Mouse (Mus musculus) gastrocnemius, adult 8-10 months (tissue): ENCODE data around the gene Dgke. TPM values are rescaled to one million over a fixed set of nuclear protein-coding genes. Genes with fewer than 3 reads are reported as not detected.

Source experiments
- DNase-seq, 2 experiments: peaks; one replicate each; pipeline ENCODE4 v3.0.0; 2022; ENCODE audit warnings: low spot score in 2 of 2
- total RNA-seq, 4 experiments: library from RNA; stranded (reverse); gene quantifications; 2 replicates each; pipeline ENCODE4 v1.2.4; 2022

The Dgke gene
- total RNA-seq, 4 experiments from 2014 or later = 2.1 to 3.6 (median 2.9) TPM

DNA sequence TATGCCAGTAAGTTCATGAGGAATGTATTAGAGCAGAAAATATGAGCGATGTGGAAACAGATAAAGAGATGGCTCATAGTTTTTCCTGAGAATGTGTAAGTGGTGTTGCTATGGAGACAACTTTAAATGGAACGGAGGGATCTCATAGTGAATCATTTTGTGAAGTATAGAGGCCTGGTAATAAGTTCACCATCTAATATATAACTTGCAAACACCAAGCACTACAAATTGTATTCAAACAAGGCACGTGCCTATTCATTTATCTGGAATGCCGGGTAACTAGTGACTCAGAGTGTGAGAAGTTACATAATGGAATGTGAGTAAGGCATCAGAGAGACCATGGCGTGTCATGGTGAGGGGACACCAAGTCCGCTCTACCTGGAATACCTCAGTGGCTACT lies 28.2 kb downstream of the Dgke start:
- no peak for DNase-seq

DNA sequence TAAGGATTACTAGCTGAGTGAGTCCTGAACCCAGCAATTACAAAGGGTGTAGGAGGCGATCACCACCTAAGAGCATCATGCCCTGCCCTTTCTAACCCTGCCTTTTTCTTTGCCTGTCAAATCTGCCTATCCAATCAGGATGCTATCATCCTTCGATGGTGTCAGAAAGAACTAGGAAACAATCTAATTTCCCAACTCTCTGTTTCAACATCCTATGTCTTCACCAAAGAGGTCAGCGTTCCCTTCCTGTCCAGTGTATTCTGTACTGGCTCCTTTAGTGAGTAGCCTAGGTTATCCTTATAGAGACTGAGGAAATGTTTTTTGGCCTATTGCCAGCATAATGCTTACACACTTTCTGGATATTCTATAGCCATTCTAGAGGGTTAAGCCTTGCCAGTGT lies 31.1 kb downstream of the Dgke start:
- DNase-seq = no peak

DNA sequence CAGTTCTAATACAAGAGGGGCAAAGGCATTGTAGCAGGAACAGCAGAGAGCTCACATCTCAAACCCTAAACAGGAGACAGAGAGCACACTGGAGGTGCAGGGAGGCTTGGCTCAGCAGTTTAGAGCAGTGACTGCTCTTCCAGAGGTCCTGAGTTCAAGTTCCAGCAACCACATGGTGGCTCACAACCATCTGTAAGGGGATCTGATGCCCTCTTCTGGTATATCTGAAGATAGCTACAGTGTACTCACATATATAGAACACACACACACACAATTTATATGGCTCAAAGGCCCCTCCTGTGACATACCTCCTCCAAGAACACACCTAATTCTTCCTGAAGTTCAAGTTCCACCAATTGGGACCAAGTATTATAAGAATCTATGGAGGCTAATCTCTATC lies 32.1 kb downstream of the Dgke start:
- no peak for DNase-seq

DNA sequence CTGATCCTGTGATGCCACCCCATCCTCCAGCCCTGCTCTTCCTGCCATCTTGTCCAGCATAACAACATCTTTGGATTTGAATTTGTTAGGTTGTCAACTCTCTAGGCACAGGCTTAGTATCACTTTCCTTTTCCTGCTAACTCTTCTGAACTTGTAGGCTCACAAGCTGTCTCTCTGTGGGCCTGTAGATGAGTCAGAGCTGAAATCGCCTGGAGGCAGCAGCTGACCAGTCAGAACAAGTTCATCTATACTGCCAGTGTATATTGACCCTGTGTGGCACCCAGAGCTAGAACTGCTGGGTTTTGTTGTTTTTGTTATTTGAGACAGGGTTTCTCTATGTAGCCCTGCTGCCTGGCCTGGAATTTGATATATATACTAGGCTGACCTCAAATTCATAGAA lies 35.5 kb downstream of the Dgke start:
- no peak for DNase-seq

DNA sequence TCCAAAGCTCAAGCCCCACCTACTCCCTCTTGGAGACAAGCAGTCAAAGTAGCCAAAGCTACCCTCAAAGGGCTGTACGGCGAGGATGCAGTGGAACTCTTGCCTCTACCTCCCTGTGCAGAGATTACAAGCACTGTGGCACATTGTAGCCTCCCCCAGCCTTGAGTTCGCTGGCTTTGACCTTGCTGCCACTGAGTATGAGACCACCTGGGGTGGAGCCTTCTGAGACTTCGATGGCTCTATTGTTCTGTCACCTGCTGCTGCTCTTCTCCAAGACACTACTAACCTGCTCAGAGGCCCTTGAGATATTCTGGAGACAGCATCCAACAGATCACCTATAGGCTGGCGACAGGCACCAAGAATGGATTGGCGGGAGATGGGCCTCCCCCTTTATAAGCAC lies 36.1 kb downstream of the Dgke start:
- no peak for DNase-seq

DNA sequence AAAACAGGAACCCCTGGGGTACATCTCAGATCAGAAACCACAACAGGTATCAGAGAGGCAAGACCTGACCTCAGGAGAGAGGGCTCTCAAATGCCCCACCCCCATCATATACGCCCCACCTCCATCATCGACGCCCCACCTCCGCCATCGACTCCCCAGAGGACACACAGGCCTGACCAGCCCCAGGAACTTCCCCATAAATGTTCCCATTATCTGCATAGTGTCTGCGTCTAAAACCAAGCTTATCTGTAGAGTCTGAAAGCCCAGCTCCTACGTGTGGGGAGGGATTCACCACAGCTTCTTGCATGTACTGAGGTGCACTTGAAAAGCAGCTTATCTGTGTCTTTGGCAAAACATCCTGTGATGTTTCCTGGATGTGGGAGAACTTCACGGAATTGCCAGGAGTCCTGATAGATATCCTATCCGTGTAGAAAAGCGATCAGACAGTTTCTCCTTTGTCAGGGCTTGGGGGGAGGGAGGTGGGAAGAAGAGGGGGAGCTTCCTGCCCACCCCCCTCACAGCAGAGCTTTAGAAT lies 37.7 kb downstream of the Dgke start:
- no peak for DNase-seq

DNA sequence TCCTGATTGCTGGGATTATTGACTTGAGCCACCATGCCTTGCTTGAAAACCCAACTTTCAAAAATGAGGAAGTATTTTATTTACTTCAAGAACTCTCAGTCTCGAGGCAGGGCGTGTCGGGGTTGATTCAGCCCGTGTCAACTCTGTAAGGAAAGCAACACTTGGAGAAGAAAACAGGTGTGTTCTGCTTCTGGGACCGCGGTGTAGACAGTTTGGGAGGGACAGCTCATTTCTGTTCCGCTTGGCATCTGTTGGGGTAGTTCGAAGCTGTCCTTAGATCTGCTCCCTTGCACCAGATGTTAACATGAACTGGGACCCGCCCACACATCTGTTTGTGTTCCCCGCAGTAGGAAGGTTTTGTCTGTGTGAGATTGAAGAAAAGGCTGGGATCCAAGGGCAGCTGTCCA lies 38.7 kb downstream of the Dgke start:
- DNase-seq = no peak

DNA sequence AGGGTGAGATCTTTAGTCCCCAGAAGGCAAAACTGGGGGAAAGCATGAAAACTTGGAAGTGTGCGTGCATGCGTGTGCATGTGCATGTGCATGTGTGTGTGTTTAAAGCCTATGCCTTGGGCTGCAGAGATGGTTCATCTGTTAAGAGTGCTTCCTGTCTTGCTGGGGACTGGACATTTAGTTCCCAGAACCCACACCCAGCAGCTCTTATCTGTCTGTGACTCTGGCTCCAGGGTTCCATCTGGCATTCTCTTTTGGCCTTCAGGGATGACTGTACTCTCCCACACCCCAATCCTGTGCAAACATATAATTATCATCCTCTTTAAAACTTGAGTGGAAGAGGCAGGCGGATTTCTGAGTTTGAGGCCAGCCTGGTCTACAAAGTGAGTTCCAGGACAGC lies 40.5 kb downstream of the Dgke start:
- DNase-seq = no peak

DNA sequence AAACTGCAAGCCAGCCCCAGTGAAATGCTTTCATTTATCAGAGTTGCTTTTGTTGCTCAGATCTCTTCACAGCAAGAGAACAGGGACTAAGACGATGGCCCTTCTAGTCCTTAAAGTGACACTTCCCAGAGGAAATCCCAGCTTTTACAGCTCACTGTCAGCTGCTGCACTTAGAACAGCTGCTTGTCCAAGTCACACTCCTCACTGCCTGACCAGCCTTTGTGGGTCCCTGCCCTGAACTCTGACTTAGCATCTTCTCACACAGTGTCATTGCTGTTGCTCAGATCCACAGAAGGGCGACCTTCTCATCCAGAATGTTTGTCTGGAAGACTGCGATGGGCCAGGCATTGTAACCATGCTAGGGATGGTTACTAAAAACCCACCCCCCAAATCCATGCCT lies 41.0 kb downstream of the Dgke start:
- DNase-seq = no peak

DNA sequence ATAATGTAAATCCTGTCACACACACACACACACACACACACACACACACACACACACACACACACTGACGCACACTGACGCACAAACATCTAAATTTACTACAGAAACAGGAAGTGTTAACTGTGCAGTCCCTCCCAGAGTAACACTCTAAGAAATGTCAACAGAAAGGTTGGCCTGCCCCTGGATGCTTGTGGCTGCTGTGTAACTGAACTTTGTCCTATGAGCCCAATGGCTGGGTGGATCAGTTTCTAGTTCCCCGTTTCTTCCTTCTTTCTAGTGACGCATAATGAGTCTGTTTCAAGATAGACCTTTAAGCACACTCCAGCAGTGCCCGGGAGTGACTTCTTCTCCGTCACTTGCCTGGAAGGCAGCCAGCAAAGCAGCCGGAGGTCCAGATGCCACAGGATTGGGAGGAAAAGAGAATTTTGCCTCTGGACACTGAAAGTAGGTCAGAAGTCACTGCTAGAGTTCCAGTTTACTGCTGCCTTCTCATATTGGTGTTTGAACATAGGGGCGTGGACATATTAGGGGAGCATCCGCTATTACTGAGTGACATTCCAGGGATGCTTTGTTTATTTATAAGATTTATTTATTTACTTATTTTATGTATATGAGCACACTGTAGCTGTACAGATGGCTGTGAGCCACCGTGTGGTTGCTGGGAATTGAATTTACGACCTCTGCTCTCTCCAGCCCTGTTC lies 42.3 kb downstream of the Dgke start:
- DNase-seq = peak; percentile 34 to 45

DNA sequence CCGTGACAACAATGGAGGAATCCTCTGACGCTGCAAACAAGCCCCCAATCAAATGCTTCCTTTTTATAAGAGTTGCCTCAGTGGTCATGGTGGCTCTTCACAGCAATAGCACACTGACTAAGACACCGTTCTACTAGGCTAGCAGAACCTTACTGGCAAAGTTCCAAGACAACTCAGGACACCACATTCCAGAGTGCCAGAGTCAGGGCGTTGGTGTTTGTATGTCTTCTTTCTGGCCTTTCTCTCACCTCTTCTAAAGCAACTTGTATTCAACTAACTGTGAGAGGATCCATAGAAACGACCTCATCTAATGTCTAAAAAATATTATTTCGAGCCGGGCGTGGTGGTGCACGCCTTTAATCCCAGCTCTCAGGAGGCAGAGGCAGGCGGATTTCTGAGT lies 43.2 kb downstream of the Dgke start:
- no peak for DNase-seq

DNA sequence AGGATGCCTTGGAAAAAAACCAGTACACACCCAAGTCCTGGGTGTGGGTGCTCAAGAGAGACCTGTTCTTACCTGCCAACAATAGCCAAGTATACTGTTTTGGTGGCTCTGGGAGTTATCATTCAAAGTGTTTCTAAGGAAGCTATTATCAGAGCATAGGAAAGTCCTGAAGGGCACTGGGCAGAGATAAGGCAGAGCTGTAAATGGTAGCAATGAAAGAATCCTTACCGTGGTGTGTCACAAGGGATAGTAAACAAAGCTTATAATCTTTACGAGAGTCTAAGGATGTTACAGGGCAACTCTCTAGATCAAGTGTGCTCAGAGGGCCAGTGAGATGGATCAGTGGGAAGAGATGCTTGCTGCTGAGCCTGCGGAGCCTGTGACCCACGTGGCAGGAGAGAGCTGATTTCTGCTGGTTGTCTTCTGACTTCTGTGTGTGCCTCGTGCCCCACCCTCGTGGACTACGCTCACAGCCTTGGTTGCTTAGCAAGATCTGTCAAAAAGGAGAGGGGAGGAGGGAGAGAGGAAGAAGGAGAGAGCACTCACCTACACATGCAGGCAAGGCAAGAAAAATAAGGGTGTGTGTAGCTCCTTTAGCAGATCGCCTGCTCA lies 44.4 kb downstream of the Dgke start:
- no peak for DNase-seq

DNA sequence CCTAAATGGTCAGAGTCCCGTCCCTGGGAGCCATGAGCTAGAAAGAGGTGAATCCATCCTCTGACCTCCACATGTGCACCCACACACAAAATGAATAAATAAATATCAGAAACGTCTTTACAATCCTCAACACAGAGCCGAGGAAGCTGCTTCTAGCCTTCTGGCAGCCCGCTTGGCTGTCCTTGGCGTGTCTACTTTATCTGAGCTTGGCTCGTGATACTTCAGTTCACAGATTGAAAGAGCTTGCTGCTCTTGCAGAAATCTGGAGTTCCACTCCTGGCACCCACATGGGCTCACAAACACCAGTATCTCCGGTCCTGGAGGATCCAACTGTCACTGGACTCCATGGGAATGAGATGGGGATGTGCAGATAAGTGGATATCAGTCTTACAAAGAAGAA lies 45.0 kb downstream of the Dgke start:
- no peak for DNase-seq

DNA sequence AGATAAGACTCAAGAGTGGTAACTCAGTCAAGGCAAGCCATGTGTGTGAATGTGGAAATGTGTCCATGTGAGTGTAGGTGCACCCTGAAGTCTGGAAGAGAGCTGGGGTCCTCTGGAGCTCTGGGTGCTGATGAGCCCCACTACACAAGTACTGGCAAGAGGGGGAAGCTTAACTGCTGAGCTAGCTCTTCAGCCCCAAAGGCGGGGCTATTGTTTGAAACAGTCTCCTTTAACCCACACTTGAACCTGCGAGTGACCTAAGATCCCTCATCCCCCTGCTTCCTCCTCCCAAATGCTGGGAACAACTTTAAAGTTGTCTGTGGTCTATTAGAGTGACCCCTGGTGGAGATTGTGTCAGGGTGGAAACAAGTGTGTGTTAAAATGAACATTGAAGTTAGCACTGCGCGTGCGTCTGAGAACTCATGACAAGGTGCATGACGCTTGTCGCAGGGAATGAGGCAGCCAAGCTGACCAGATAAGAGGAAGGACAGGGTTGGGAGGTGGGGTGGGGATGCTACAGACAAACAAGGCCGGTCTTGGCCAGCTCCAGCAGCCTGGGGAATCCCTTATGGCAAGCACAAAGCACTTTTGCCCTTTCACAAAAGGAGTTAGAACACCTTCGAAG lies 45.9 kb downstream of the Dgke start:
- DNase-seq = no peak

DNA sequence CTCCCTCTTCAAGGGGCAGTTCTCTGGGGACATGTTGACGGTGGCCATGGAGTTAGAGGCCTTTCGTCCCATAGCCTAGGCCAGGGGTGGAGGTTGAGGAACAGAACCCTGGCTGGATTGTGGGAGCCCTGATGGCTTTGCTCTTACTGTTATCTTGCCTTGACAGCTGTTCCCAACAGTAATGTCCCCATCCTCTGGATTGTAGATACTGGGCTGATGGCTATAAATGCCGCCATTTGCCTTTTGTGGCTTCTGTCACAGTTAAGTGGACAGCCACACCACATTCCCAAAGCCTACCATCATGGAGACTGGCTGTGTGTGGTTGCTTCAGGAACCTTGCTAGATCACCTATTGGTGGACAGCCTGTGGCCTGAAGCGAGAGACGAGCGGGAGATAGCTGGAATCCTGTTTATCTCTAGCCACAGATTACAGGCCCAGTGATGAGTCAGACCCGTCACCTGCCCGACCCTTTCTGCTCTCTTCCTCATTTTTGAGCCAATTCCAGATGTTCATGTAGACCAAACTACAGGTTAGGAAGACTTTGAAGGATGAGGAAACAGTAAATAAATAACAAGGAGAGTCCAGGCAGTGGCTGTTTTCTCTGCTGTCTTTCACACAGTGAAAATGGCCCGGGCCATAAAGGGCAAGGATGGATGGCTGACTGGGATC lies 49.0 kb downstream of the Dgke start:
- DNase-seq = no peak

DNA sequence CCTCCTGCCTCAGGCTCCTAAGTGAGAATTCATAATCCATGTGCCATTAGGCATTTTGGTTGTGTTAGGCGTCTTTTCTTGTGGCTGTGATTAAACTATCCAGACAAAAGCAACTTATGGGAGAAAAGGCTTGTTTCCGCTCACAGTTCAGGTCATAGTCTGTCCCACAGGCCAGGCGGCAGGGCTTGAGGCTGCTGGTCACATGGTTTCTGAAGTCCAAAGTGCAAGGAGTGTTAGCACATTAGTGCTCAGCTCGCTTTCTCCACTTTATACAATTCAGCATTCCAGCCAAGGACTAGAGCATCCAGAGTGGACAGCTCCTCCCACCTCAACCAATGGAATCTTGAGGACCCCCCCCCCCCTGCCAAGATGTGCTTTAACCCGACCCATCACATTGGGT lies 54.4 kb downstream of the Dgke start:
- no peak for DNase-seq

DNA sequence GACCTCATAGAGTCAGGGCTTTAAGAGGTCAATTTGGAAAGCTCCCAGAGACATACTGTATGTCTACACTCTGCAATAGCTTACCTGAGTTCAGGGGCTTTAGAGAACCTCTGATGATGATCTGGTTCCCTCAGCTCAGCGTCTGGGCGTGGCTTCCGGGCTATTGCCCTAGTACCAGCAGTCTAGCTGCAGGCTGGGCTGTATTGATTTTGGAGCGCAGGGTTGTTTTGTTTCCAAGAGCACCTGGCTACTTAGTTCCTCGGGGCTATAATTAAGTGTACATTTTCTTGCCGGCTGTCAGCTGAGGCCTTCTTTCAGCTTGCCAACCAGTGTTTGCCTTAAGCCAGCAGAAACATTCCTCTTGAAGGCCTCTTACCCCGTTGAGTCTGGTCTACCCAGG lies 57.2 kb downstream of the Dgke start:
- no peak for DNase-seq

DNA sequence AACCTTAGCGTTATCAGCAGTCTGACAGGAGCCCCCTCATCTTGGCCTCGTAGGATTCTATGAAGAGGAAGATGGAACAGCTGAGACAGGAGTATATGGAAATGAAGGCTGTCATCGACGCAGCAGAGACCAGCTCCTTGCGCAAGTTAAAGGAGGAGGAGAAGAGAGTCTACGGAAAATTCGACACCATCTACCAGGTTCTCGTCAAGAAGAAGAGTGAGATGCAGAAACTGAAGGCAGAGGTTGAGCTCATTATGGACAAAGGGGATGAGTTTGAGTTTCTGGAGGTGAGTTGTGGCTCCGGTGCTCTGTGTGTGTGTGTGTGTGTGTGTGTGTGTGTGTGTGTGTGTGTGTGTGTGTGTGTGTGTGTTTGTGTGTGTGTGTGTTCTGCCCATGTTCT lies 57.6 kb downstream of the Dgke start:
- no peak for DNase-seq

DNA sequence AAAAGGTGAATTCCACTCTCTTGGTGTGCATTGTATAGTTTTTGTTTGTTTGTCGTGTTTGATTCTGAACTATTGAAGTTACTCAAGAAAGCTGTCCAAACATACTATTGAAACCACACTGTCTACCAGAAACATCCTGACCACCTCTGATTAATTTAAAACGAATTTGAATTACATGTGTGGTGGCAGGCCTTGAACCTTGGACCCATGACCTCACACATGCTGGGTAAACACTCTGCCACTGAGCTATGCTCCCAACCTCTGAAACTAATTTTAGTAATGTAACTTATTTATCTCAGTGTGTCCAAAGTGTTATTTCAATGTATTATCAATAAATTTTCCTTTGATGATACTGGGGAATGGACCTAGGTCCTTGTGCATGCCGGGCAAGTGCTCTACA lies 59.1 kb downstream of the Dgke start:
- DNase-seq = no peak

DNA sequence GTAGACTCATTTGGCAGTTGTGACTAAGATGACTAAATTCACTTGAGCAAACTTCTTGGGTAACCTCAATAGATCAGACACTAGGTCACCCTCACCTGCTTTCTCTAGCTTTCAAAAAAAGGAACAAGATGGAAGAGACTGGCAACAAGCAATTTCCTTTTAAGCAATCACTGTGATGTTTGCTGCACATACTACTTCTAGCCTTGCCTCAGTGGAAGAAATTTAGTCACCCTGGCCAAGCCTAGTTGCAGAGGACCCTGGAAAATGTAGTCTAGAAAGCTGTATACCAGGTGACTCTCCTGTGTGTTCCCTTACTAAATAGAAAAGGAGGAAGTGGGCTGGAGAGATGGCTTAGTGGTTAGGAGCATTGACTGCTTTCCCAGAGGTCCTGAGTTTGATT lies 60.2 kb downstream of the Dgke start:
- DNase-seq = no peak

DNA sequence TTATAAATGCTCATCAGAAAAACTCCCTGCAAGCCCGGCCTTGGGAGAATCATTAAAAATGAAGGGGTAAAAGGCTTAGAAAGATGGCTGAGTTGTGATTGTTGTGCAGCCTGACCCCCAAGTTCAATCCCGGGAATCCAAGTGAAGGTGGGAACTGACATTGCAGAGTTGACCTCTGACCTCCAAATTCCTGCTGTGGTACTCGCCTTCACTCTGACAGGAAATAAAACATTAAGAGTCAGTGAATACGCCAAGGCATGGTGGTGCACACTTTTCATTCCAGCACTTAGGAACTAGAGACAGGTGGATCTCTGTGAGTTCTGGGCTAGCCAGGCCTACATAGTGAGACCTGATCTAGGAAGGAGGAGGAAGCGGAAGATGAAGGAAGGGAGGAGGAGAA lies 61.2 kb downstream of the Dgke start:
- no peak for DNase-seq

DNA sequence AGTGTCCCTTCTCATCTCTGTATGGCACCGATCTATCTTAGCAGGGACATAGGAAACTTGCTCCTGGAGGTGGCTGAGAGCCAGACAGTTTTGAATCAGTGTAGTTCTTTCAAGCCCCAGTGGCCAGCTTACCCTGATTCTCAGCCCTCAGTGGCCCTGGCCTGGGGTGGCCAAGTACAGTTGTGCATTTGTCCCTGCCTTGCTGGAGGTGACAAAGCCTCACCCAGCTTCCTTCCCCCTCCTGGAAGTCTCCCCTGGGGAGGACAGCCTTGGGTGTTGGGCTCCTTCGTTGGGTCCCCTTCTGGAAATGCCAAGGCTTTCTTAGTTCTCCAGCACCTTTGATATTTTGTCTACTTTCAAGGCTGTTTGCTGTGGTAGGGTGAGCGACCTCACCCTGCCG lies 62.9 kb downstream of the Dgke start:
- no peak for DNase-seq
